Mouse (Mus musculus): ENCODE results near the gene Pde4d.

Pde4d gene

DNA sequence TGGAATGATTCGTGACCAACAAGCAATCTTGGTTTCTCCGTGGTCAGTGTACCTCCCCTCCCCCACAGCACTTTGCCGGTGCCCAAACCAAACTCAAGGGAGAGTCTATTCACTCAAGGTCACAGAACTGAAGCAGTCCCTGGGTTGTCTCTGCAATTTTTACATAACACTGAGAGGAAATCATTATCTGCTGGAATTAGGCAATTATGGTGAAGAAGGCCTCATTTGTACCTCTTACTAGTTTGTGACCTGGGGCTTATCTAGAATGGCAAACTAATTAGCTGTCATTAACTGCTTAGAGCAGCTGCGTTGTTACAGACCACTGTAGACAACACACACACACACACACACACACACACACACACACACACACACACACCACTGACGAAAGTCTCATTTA, 1325.4 kb downstream of the Pde4d start:
- no peak for DNase-seq (ENCODE audit: low spot score)

DNA sequence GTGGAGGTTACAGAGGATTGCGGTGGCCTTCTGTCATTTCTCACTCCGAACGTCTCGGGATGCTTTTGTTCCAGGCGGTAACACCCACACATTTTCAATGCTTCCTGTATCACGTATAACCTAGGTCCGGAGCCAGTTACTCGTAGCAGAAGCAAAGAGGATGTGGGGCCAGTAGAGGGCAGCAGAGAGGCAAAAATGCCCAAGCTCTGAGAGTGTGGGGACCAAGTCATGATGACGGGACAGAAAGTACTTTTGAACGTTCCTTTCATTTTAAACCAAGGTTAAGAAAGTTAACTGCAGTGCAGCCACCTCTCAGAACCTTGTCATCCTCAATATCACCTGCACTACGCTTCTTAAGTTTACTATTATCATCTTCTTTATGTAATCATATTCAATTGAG, 1326.4 kb downstream of the Pde4d start:
- peak; percentile 81 for DNase-seq (ENCODE audit: low spot score)

DNA sequence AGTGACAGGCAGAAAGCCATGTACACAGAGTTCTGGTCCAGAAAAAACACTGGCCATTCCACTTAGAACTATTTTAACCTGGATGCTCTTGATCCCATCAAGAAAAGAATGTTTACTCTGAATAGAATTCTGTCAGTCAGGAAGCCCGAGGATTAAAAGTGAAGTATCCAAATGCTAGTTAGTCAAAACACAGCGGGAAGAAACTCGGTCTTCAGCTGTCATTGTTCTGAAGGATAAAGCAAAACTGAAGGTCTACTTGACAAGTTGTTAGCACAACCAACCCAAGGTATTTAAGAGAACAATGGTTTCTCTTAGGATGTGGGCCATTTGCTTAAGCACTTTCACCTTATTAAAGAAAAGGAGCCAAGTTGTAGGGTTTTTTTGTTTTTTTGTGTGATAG, 1327.2 kb downstream of the Pde4d start:
- DNase-seq (ENCODE audit: low spot score) = no peak

DNA sequence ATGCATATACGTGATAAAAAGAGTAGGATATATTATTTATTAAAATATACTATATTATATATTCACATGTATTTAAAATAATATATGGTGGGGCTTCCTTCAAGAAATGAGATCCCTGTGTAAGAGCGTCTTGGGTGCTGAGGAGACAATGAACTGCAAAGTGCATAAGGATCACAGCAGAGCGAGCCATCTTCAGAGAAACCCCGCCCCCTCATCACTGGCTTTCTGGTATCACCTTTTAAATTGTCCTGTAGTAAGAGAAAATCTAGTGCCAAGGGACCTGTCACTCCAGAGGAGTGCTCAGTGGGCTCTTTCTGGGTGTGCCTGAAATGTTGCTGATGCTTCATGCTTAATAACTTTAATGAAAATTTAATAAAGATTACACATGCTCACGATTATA, 1327.7 kb downstream of the Pde4d start:
- DNase-seq (ENCODE audit: low spot score) = no peak

DNA sequence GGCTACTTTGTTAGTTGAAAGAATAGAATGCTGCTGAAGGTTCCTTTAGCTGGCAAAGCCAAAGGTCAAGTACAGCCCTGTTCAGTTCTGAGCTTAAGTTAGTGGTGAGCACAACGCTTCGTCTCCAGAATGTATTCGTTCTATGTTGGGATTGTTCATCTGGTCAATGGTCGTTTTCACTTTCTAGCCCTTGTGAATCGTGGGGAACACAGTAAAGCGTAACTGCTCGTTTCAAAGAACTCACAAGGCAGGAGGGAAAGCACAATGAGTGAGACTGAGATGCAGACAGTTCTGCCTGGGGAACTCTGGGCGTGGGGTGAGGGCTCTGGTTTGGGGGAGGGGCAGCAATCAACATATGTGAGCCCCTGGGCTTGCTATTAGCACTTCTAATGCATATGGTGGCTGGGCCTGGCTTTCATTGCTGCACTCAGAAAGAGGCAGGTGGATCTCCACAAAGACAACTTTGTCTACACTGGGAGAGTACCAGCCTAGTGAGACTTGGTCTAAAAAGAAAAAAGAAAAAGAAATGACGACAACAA, 1328.6 kb downstream of the Pde4d start:
- no peak for DNase-seq (ENCODE audit: low spot score)

DNA sequence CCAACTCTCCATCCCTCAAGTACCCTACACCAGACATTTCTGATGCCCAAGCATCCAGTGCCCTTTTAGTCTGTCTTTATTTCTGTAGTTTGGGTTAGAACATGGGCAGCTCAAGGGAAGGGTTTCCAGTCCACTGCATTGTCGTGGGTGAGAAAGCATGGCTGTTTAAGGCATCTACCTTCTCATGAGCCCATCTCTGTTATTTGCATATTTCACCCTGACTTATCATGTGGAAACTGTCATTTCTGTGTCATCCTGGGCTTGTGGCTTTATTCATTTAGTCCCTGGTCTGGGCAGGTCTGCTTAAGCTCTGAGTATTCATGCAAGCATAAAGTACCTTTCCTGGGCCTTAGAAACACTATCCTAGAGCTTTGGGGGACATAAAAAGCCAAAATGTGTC, 1331.7 kb downstream of the Pde4d start:
- DNase-seq (ENCODE audit: low spot score) = no peak

DNA sequence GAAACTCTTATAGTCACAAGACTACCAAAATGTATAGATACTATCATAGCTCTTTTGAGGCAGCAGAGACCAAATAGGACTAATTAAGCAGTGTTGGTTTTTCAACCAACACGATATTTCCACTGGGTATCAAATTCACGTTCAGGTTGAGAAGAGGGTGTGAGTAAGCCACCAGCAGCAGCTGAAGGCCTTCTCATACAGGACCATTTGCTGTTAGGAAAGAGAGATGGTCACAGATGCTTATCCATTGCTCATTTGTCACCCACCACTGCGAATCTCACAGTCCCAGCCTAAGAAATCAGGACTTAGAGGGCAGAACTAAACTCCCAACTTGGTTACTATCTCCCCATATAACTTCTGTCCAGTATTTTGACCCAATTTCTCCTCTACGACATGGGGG, 1338.9 kb downstream of the Pde4d start:
- DNase-seq (ENCODE audit: low spot score) = no peak

DNA sequence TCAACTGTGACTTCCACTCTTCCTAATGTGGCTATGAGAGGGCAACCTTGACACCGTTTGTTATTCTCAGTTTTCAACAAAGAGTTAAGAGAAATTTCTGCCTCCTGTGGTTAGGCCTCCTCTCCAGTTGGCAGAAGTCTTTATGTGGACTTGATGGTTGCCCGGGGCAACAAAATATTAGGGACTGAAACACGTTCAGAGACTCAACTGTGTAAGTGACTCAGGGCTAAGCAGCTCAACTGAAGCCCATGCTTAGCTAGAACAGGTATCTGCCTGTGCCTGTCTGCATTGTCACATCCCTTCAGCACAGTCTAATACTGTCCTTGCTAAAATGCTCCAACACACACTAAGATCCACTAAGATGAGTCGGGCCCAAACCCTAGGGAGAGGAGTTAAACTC, 1339.4 kb downstream of the Pde4d start:
- no peak for DNase-seq (ENCODE audit: low spot score)

DNA sequence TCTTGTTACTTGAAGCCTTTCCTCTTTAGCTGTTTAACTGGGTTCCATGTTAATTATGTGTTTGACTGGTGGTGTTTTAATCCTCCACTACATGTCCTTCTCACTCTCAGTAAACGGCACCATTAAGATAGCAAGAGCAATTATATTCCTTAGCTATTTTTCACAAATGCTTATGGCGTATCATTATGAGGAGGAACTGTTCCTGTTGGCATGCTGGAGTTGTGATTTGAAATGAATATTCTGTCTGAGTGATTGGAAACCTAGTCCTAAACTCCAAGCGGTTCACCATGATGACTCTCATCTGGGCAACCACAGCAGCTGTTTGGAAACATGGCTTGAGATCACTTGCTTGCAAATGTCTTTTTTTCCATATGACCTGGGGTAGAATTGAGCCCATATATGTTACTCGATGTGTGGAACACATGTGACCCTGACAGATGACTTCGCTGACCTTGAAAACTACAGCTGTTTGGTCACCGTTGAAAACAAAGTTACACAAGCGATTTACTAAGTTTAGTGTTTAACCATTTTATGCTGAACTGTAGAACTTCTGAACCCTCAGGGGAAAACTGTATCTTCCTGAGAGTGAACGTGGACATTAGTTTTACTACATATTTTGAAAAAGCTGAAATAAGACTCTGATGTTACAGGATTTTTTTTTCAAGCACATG, 1340.4 kb downstream of the Pde4d start:
- DNase-seq (ENCODE audit: low spot score) = no peak

DNA sequence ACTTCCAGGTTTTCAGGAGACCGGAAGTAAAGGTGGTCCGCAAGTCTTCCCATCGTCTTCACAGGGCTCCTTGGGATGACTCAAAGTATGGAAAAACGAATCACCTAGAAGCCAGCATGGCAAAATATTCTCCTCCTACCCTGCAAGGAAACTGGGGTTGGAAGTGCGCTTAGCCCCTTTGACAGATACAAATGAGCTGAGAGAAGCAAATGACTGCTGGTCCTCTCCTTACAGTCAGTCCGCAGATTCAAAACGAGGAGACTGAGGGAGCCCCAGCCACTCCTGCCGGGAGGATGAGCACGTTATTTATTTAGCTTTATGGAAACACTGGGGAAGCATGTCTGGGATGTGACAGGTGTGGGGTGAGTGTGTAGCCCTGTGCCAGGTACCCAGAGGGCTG, 1344.2 kb downstream of the Pde4d start:
- DNase-seq (ENCODE audit: low spot score) = no peak

DNA sequence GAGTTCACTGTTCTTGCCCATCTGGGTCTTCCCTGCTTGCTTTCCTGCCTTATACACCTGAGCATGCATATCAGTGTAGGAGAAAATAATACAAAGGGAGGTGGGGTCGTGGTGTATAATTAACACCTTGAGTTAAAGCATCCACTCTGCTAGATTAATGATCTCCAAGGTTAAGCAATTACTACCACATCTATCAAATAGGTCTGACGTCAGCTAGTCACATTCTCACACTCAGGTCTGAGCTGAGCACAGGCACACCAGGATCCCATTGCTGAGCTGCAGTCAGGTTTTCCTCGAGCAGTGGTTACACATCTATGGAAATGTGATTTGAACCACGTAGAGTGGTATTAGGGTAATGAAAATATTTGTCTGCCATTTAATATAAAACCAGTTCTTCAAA, 1348.9 kb downstream of the Pde4d start:
- no peak for DNase-seq (ENCODE audit: low spot score)

DNA sequence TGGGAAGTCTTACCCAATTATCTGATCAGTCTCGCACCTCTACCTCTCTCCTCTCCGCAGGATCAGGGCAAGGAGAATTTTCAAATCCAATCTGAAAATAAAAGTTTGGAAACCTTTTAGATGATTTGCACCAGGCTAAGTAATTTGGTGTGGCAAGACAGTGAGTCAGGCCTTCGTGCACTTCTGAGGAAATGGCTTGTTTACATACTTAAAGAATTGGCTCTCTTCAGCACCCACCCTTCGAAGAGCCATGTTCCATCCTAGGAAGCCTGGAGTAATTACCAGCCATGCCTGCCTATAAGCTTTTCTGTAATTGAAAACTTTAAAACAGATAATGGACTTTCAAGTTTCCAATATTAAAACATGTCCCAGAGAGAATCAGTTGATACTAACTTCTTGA, 1352.5 kb downstream of the Pde4d start:
- no peak for DNase-seq (ENCODE audit: low spot score)

DNA sequence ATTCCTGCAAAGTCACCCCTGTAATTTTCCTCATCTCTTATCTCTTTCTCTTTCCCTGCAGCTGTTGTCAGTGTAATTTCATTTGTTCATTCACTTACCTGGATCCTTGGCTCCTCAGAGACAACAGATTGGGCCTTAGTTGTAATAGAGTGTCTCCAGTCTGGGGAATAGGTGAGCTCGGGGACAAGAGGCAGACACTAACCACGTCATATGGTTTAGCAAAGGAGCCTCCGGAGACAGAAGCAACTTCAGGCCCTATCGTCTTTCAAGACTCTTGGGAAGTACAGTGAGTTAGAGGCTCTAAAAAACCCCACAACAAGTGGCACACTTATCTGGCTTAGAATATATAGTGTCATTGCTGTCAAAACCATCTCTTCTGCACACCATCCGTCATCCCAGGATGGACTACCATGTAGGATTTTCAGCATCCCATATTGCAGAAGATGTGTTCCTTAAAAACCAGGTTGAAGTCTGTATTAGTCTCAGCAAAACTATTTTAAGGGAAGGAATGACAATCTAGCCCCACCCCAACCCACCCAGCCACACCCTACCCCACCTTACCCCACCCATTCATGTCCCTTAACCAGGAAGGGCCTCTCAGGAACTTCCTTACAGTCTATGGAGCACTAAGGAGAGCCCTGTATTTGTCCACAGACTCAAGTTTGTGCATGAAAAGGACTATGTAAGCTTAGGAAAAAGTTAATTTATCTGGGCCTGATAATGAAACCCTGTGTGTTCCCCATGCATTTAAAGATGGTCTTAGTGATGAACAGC, 1356.6 kb downstream of the Pde4d start:
- no peak for DNase-seq (ENCODE audit: low spot score)

DNA sequence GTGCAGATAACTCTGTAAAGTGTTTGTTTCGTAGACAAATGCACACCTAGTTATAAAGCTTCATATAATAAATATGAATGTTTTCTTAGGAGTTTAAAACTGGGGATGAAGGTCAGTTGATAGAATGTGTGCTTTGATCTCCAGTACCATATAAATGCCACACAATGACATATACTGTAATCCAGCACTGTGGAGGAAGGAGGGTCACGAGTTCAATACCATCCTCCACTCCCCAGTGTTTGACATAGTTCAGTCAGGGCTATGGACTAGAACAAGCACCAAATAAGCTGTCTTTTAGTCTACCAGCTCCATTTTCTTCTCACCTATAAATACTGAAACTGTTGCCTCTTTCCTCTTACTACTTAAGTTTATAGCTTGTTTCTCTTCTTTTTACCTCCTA, 1357.3 kb downstream of the Pde4d start:
- DNase-seq (ENCODE audit: low spot score) = no peak

DNA sequence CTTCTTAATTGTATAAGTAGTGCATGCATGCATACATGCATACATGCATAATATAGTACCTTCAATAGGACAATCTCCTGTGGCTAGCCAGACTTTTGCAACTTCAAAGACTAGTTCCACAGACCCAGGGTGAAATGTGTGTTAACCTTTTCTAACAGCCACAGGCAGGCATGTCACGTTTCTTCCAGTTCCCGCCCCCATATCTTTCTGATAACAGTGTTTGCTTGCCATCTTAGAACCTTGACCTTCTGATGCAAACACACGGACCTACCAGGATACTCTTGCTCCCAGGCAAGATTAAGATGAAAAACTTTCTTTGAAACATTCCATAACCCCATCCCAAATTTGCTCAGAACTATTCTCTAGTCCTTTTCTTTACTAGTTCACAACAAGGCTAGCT, 1357.7 kb downstream of the Pde4d start:
- no peak for DNase-seq (ENCODE audit: low spot score)

DNA sequence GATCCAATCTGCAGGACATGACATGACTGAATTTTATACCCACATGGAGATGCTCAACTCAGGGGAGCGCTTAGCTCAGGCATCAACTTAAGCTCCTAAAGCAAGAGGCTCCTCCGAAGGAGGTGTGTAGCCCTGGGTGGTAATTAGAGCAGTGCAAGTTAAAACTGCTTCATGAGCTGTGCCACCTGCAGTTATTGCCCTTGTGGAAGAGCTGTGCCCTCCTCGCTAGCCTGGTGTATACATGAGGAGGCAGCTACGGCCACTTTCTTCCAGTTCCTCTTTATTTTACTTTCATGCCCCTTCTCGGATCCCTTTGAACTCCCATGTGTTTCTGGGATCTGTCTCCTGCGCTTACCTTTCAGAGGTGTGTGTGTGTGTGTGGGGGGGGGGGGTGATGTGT, 1358.3 kb downstream of the Pde4d start:
- no peak for DNase-seq (ENCODE audit: low spot score)

DNA sequence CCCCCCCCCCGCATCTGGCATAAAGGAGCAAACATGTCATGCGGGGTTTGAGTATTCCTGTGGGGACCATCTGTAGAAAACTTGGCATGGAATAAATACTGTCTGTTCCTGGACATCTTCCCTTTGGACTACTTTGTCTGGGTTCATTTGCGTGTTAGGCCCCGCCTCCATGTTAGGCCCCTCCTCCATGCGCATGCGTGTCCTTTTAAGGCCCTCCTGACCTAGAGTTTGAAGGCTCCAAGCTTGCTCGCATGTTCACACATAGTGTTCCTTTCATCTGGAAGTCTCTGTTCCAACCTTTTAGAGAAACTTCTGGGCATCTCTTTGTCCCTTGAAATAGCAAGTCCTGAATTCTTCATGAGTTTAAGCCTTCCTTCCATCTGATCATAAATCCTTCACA, 1359.2 kb downstream of the Pde4d start:
- no peak for DNase-seq (ENCODE audit: low spot score)

DNA sequence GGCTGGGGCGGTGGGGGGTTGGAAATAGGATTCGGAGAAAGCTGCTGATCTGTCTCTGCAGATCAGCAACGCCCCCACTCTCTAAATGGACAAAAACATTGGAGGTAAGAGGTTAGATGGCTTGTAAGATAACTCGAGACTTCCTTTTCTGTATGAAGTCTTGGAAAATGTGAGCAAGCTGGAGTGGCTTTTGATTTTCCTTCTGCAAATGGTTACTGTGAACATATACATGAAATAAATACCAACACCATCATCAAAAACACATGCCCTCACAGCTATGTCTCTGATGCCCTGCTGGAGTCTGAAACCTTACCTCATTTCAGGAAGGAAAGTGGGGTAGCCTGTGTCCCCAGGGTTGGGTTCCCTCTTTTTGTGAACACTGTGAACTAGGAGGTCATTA, 1359.9 kb downstream of the Pde4d start:
- DNase-seq (ENCODE audit: low spot score) = no peak

DNA sequence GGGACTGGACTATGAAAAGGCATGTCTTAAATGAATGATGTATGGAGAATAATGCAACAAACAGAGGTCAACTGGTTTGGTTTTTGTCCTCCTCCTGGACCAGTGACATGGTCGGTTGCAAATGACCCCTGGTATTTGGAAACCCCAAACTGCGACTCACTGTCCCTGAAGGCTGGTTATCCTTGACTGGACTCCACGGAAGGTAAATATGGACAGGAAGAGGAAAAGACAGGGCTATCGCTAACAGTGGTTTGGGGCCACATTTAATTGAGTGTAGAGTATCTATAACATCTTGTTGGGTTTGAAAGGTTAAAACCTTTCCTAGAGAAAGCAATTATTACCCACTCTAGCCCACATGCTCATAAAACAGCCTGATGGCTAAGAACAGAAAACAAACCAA, 1364.2 kb downstream of the Pde4d start:
- no peak for DNase-seq (ENCODE audit: low spot score)

DNA sequence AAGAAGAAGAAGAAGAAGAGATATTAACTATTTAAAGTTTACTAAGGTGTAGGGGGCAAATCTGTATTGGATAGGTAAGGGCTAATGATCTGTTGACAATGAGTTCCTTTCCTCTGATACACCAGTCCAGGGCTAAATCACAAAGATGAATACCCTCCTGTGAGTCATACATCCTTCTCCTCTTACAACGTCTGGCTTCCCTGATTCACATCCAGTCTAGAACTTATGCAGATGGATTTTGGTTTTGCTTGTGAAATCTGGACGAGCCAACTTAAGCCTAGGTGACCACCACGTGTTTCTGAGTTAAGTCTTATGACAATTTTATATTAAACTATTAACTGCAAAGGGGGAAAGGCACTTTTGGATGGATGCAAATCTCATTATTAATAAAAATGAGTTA, 1369.3 kb downstream of the Pde4d start:
- DNase-seq (ENCODE audit: low spot score) = no peak

DNA sequence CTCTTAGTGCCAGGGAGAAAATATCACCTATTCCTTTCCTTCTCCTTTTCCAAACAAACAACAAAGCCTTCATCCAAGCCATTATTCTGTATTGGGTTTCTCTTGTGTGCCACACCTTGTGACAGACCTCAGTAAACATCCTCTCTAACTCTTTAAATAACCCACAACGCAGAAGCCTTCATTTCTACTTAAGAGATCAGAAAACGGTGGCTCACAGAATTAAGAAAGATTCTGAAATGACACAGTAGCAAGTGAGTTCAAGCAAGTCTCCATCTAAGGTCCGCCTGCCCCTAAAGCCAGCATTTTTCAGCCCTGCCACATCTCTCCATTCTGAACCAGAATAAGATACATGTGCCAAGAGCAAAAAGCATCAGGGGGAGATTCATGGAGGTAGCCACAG, 1370.4 kb downstream of the Pde4d start:
- DNase-seq (ENCODE audit: low spot score) = no peak

DNA sequence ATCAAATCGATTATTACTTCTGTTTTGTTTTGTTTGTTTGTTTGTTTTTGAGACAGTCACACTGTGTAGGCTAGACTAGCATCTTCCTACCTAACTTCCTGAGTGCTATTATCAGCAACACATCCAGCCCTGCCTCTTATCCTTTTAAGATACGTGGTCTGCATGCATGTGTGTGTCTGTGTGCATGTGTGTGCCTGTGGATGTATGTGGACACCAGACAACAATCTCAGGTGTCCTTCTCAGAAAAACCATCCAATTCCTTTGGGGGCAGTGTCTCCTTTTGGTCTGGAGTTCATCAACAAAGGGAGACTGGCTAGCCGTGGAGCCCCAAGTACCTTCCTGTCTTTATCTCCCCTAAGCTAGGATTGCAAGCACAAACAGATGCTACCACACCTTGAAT, 1371.1 kb downstream of the Pde4d start:
- no peak for DNase-seq (ENCODE audit: low spot score)

DNA sequence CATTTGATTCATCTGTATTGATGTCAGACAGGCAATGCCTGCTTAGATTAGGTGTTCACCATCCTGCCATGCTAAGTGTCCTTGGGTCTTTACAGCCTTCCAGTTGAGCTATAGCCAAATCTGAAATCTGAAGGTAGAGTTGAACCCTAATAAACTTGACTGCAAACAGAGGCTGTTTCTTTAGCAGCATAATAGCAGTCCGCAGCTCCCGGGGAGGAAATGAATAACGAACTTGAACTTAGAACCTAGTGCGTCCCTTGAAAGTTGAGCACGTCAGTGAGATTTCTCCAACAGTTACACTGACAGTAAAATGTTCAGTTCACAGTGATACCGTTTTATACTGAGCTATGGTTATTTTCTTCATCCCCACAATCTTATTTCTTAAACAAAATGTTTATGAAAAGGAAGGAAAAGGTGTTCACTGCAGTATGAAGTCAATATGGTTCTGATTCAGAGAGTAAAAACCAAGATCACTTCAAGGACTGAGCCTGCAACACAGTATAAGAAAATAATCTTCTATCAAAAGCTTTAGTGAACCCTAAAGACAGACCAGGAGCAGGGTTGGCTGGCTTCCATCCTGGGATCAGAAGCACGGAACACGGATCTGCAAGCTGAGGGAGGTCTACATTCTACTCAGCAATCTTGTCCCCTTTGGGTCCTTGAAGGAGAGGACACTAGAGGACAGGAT, 1372.1 kb downstream of the Pde4d start:
- no peak for DNase-seq (ENCODE audit: low spot score)

Data from left cerebral cortex, adult 11 months (tissue).